Mouse (Mus musculus): ENCODE measurements around the gene Cbx2. TPM values are rescaled to one million over a fixed set of nuclear protein-coding genes. Genes with fewer than 3 reads are reported as not detected.

Gene Cbx2
- polyA plus RNA-seq, 1 experiment from 2014 or later = 3.0 TPM

DNA sequence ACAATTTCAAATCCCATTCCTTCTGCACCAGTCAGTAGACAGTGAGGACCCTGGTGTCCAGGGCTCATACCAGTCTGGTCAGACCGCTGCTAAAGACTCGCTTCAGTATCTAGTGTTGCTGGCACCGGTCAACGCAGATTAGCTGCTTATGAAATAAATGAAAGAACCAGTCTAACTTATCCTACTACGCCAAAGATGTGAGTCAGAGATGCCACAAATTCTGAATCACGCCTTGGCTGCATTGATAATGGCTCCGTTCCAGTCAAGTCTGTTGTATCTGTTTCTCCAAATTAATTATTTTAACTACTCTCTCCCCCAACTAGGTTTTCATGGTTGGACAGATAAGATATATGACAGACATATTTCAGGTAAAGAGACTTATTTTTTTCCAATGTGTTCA, 1.6 kb upstream of the Cbx2 start:
- Histone ChIP-seq H3K27ac (replicated peaks) (no peak overlapping the region), H3K9me3 (replicated peaks) (no peaks in the 10 kb centered on the region), H3K4me2 (no peak overlapping the region), H3K9ac (no peak overlapping the region), H3K4me1 (replicated peaks) (peaks cover 29% of the 10 kb centered on the region), H3K27me3 (peaks cover 79% of the 10 kb centered on the region), H3K36me3 (replicated peaks) (no peaks in the 10 kb centered on the region), H3K4me3 (replicated peaks) (no peak overlapping the region)
- no peak for ATAC-seq (ENCODE audit: insufficient read depth)
- 65% methylated on average over 7 of the region's 7 CpGs for WGBS (ENCODE audit: insufficient replicate concordance)

DNA sequence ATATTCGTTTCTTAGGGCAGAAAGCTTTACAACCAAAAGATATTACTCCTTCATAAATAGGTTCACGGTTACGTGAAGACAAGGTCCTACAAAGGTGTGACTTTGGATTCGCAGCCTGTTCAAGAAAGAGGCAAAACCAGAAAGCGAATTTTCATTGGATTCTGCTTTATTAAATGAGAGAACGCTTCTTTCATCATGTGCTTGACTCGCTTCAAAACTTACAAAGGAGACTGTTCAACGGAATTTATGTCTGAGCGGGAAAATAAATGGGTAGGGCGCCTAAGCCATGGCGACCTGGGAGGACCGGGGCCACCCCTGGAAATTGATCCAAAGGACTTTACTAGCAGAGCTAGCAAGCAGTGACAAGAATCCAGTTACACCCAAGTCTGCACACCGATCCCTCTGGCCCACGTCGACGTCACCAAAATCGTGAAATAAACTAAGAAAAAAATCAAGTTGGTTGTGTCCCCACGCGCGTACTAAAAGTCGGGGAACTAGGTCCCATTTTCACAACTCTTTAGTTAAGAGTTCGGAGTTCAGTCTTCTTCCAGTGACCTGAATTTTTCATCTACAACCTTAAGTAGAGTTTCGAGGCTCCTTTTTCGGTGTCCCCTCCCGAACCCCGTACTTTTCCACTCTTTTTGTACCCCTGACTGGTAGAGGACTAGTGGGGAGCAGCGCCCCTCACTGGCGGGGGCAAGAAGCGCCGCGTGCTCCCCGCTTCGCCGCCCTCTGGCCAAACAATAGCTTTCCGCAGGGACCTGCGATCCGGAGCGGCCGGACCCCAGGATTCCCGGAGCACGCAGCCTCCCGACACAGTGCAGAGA, 481 bp upstream of the Cbx2 start:
- no peaks in the 10 kb centered on the region for H3K9me3 ChIP-seq (replicated peaks)
- H3K27me3 ChIP-seq = peaks cover 75% of the 10 kb centered on the region
- no peak for ATAC-seq (ENCODE audit: insufficient read depth)
- peak overlapping the region; percentile 64 for H3K4me3 ChIP-seq (replicated peaks)
- no peak overlapping the region for H3K27ac ChIP-seq (replicated peaks)
- peak overlapping the region; percentile 80 for H3K4me2 ChIP-seq
- 6% methylated on average over 42 of the region's 42 CpGs for WGBS (ENCODE audit: insufficient replicate concordance)
- H3K36me3 ChIP-seq (replicated peaks) = 0 out of 2 replicates have a peak, but pooled peaks cover 4% of the 10 kb centered on the region
- H3K9ac ChIP-seq = no peak overlapping the region
- peaks cover 29% of the 10 kb centered on the region for H3K4me1 ChIP-seq (replicated peaks)

DNA sequence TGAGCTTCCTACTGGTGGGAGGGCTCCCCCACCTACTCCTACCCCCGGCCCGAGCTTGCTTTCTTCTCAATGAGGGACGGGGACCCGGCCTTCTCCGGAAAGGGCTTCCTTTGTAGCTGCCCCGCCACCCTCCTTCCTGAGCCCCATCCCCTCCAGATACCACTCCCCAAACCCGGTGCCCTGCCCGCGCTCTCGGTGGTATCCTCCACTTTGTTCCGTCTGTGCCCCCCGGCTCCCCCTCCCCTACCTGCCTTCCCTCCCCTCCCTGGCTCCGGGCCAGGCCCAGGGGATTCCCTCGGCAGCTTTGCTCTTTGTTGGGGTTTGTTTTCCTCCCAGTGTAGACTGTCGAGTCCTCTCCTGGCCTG, 836 bp downstream of the Cbx2 start:
- Histone ChIP-seq H3K9ac (peak overlapping the region; percentile 50; the same call in 1 of the 2 replicates), H3K27ac (replicated peaks) (no peak overlapping the region), H3K4me2 (peak overlapping the region; percentile 80), H3K9me3 (replicated peaks) (no peaks in the 10 kb centered on the region), H3K4me3 (replicated peaks) (peak overlapping the region; percentile 64), H3K27me3 (peaks cover 73% of the 10 kb centered on the region), H3K4me1 (replicated peaks) (peaks cover 29% of the 10 kb centered on the region), H3K36me3 (replicated peaks) (0 out of 2 replicates have a peak, but pooled peaks cover 11% of the 10 kb centered on the region)
- no peak for ATAC-seq (ENCODE audit: insufficient read depth)
- WGBS (ENCODE audit: insufficient replicate concordance) = 3% methylated on average over 15 of the region's 15 CpGs

DNA sequence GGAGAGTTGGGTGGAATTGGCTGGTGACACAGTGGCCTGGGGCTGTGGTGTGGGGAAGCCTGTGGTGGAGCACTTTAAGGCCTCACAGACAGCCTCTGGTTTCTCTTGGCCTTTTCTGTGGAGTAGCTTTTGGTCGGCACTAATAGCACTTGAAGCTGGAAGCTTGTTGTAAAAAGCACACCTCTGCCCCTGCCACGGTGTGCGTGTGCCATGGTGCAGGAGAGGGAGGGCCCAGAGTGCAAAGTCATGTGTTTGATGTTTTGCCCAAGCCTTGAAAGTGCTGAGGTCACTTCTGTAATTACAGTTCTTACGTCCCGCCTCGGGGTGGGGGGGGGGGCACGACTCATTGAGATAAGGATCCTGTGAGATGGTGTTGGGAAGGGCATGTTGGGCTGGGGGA, 1.5 kb downstream of the Cbx2 start:
- H3K9me3 ChIP-seq (replicated peaks) = no peaks in the 10 kb centered on the region
- 15% methylated on average over 7 of the region's 7 CpGs for WGBS (ENCODE audit: insufficient replicate concordance)
- H3K4me3 ChIP-seq (replicated peaks) = peak overlapping the region; percentile 64
- peaks cover 67% of the 10 kb centered on the region for H3K27me3 ChIP-seq
- ATAC-seq (ENCODE audit: insufficient read depth) = no peak
- peaks cover 29% of the 10 kb centered on the region for H3K4me1 ChIP-seq (replicated peaks)
- H3K9ac ChIP-seq = no peak overlapping the region
- peak overlapping the region; percentile 80 for H3K4me2 ChIP-seq
- peaks cover 13% of the 10 kb centered on the region; the same call in 1 of the 2 replicates for H3K36me3 ChIP-seq (replicated peaks)
- H3K27ac ChIP-seq (replicated peaks) = no peak overlapping the region

DNA sequence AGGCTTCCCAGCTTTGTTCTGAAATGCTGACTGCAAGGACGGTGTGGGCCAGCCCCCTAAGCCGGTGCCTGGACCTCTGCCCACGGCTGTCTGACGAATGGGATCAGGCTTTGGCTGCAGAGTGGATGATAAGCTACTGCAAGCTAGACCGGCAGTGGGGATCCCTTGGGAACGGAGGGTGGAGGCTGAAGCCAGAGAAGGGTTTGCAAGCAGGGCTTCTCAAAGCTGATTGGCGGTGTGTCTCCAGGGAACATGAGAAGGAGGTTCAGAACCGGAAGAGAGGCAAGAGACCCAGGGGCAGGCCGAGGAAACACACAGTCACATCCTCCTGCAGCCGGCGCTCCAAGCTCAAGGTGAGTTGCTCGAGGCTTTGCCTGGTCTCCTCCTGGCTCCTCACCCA, 3.4 kb downstream of the Cbx2 start:
- 59% methylated on average over 12 of the region's 12 CpGs for WGBS (ENCODE audit: insufficient replicate concordance)
- Histone ChIP-seq H3K4me1 (replicated peaks) (peaks cover 29% of the 10 kb centered on the region), H3K36me3 (replicated peaks) (peaks cover 13% of the 10 kb centered on the region; the same call in 1 of the 2 replicates), H3K4me2 (no peak overlapping the region), H3K27ac (replicated peaks) (no peak overlapping the region), H3K9me3 (replicated peaks) (no peaks in the 10 kb centered on the region), H3K27me3 (peaks cover 47% of the 10 kb centered on the region), H3K4me3 (replicated peaks) (no peak overlapping the region), H3K9ac (no peak overlapping the region)
- no peak for ATAC-seq (ENCODE audit: insufficient read depth)

DNA sequence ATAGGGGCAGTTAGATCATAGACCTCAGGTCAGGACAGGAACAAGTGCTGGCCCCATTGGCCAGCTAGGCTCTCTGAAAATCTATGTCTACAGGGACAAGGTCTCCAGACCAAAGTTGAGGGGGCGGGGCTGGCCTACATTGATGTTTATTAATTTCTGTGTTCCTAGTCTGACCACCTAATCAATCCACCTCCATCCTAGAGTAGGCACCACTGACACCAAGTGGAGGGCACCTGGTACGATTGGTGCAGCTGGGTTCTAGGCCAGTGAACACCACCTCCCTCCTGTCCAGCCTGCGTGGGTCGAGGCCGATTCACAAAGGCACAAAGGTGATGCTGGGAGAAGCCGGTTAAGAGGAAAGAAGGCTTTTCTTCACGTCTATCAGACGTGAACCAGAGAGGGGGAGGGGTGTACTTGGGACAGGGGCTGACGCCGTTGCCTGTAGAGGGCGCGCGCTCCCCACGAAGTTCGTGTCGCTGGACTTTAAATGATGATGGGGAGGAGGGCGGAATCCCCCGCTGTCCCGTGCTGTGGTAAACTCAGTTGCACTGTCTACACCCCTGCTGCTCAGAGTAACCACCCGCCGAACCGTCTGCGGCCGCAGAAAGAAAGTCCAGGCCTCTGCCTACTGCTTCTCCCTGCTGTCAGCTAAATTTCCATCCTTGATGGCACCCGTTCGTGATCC, 11.3 kb downstream of the Cbx2 start:
- Histone ChIP-seq H3K4me2 (no peak overlapping the region), H3K9me3 (replicated peaks) (no peaks in the 10 kb centered on the region), H3K4me3 (replicated peaks) (no peak overlapping the region), H3K36me3 (replicated peaks) (peaks cover 7% of the 10 kb centered on the region; the same call in 1 of the 2 replicates), H3K4me1 (replicated peaks) (peaks cover 16% of the 10 kb centered on the region; the same call in 1 of the 2 replicates), H3K9ac (no peak overlapping the region), H3K27me3 (peaks cover 66% of the 10 kb centered on the region), H3K27ac (replicated peaks) (no peak overlapping the region)
- WGBS (ENCODE audit: insufficient replicate concordance) = 2% methylated on average over 26 of the region's 26 CpGs
- ATAC-seq (ENCODE audit: insufficient read depth) = no peak

DNA sequence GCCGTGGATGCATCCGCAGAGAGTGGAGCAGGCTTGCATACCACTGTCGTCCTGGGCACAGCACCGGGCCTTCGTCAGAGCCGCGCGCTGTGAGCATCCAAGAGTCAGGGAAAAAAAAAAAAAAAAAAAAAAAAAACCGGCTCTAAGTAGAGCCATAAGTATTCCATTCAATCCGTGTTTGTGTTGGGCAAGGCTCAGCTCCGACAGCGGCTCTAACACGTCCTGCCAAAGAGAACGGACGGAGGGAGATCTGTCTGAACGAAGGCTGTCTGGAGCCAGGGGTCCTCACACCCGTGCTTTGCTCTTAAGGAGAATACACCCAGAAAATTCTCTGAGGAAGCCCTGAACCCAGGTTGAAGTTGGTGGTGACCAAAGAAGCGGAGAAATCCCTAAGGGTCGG, 11.9 kb downstream of the Cbx2 start:
- no peak overlapping the region for H3K9ac ChIP-seq
- H3K4me2 ChIP-seq = no peak overlapping the region
- H3K27ac ChIP-seq (replicated peaks) = no peak overlapping the region
- peaks cover 22% of the 10 kb centered on the region for H3K4me1 ChIP-seq (replicated peaks)
- H3K36me3 ChIP-seq (replicated peaks) = peaks cover 12% of the 10 kb centered on the region; the same call in 1 of the 2 replicates
- H3K4me3 ChIP-seq (replicated peaks) = no peak overlapping the region
- H3K9me3 ChIP-seq (replicated peaks) = no peaks in the 10 kb centered on the region
- no peak for ATAC-seq (ENCODE audit: insufficient read depth)
- peaks cover 72% of the 10 kb centered on the region for H3K27me3 ChIP-seq
- 6% methylated on average over 19 of the region's 19 CpGs for WGBS (ENCODE audit: insufficient replicate concordance)

DNA sequence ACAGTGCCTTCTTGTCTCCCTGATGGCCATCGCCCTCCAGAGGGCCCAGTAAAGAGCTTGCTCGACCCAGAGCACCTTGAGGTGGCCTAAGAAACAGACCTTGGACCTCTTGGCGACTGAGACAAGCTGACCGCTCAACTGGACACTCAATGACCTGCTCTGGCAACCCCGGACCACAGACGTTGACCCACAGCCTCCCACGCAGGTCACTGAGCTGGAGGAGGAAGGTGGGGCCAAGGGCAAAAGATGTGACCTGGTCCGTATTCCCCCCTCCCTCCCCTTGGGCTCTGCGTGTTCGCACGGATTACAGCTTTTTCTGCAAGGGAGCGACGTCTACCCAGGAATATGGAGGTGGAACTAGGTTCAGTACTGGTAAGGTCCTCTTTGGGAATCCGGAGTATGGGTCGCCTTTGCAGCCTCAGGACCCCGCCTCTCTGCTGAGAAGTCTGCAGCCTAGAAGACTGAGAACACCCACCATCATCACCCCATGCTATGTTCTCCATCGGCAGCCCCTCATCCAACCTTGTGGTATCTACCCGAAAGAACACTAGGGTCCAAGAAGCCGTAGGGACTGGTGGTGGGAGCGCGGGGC, 12.4 kb downstream of the Cbx2 start:
- whole genome bisulfite sequencing (ENCODE audit: insufficient replicate concordance) = 3% methylated on average over 21 of the region's 21 CpGs
- Histone ChIP-seq H3K9ac (no peak overlapping the region), H3K27me3 (peaks cover 77% of the 10 kb centered on the region), H3K27ac (replicated peaks) (no peak overlapping the region), H3K4me2 (no peak overlapping the region), H3K36me3 (replicated peaks) (peaks cover 12% of the 10 kb centered on the region; the same call in 1 of the 2 replicates), H3K4me1 (replicated peaks) (peaks cover 27% of the 10 kb centered on the region), H3K9me3 (replicated peaks) (no peaks in the 10 kb centered on the region), H3K4me3 (replicated peaks) (no peak overlapping the region)
- ATAC-seq (ENCODE audit: insufficient read depth) = no peak

DNA sequence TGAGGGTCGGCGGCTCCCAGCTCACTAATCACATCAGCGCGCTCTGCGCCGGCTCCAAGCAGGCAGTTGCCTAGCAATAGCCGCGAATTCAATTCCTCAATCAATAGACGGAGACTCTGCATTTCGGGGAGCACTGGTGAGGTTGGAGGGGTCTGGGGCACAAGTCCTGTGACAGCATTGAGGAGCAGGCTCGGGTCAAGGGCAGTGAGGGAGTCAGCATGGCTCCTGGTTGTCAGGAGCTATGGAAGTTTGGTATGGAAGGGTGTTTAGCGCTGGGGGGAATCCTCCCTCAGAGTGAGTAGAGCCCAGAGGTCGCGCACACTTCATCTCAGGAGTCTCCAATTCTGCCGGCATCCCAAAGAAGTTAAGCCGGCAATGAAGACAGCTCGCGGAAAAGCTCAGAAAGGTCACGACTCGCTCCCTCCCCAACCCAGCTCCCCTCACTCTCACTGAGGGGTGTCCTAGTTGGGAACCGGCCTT, 13.0 kb downstream of the Cbx2 start:
- H3K4me2 ChIP-seq = no peak overlapping the region
- no peak for ATAC-seq (ENCODE audit: insufficient read depth)
- H3K9ac ChIP-seq = no peak overlapping the region
- no peak overlapping the region for H3K27ac ChIP-seq (replicated peaks)
- H3K9me3 ChIP-seq (replicated peaks) = no peaks in the 10 kb centered on the region
- no peak overlapping the region for H3K4me3 ChIP-seq (replicated peaks)
- peaks cover 33% of the 10 kb centered on the region for H3K4me1 ChIP-seq (replicated peaks)
- WGBS (ENCODE audit: insufficient replicate concordance) = 2% methylated on average over 21 of the region's 21 CpGs
- H3K27me3 ChIP-seq = peaks cover 83% of the 10 kb centered on the region
- peaks cover 12% of the 10 kb centered on the region; the same call in 1 of the 2 replicates for H3K36me3 ChIP-seq (replicated peaks)

DNA sequence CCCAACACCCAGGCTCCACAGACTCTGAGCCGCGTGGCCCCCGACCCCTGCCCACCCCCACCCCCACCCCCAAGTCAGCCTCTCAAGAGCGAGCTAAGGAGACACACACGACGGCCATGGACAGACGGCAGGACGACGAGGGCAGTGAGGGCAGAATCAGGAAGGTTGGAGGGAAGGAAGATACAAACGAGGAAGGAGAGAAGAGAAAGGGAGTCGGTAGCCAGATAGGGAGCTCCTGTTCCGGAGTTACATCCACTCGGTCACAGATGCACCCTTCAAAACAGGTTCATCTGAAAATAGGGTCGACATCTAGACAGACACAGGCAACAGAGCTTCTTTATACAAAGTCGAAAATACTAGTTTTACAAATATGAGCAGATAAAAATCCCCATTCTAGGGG, 13.7 kb downstream of the Cbx2 start:
- ATAC-seq (ENCODE audit: insufficient read depth) = no peak
- no peaks in the 10 kb centered on the region for H3K9me3 ChIP-seq (replicated peaks)
- no peak overlapping the region for H3K9ac ChIP-seq
- H3K27me3 ChIP-seq = peaks cover 90% of the 10 kb centered on the region
- 2% methylated on average over 15 of the region's 15 CpGs for WGBS (ENCODE audit: insufficient replicate concordance)
- H3K36me3 ChIP-seq (replicated peaks) = peaks cover 12% of the 10 kb centered on the region; the same call in 1 of the 2 replicates
- H3K4me1 ChIP-seq (replicated peaks) = peaks cover 40% of the 10 kb centered on the region
- H3K27ac ChIP-seq (replicated peaks) = no peak overlapping the region
- H3K4me2 ChIP-seq = no peak overlapping the region
- no peak overlapping the region for H3K4me3 ChIP-seq (replicated peaks)

Data from liver, embryonic 15.5 days (tissue).